Mouse (Mus musculus): ENCODE data around the gene Cep170. TPM values are rescaled to one million over a fixed set of nuclear protein-coding genes. Genes with fewer than 3 reads are reported as not detected.

Cep170 gene
- polyA plus RNA-seq, 1 experiment from 2014 or later: 6.5 TPM

DNA sequence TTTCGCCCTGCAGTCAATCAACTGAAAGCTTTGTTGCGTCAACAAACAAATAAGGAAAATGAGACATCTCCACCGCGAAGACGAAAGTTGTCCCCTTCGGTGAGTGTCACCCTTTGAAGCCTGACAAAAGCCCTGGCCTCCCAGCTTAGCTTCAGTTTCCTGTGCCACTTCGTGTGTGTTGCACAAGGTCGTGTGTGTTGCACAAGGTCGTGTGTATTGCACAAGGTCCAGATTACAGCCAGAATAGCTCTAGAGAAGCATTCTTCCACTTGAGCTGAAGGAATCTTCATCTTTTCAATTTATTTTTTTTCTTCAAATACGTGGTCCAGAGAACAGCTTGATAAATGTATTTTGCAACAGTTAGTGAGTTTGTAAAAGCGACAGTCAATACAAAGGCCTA lies 12.3 kb upstream of the Cep170 start:
- WGBS: 79% methylated on average over 11 of the region's 11 CpGs
- no peak for TF ChIP-seq CTCF (IDR thresholded peaks at IDR 0.05; ENCODE audit: low read depth)

DNA sequence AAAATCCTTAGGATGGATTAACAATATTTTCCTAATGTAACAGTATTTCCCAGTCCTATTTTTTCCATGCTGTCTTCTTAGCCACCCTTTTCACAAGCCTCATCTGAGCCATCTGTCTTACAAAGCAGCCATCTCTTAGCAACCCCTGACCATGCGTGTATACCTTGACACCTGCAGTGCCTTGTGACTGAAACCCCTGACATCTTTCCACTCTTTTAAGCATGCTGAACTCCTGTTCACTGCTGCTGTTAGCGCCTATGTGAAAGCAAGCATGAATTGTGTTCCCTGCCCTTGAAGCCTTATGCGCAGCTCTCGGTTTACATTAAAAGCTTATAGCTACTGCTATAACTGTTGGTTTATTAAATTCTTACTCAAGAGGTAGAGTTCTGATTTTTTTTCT lies 11.2 kb upstream of the Cep170 start:
- H3K9me3 ChIP-seq (ENCODE audit: control insufficient read depth): no peaks in the 10 kb centered on the region
- H3K27ac ChIP-seq (ENCODE audit: low read depth, low read length): no peak overlapping the region
- no peak for TF ChIP-seq CTCF (IDR thresholded peaks at IDR 0.05; ENCODE audit: low read depth)
- no peak for ATAC-seq
- no peaks in the 10 kb centered on the region for H3K4me1 ChIP-seq (replicated peaks; ENCODE audit: control insufficient read depth, insufficient read depth, low read length)
- no peak overlapping the region for H3K4me2 ChIP-seq (replicated peaks; ENCODE audit: low read depth)
- 96% methylated on average over 4 of the region's 4 CpGs for WGBS
- no peak overlapping the region for H3K9ac ChIP-seq (ENCODE audit: low read depth, low read length)
- no peaks in the 10 kb centered on the region for H3K27me3 ChIP-seq (replicated peaks; ENCODE audit: control insufficient read depth, insufficient read depth, low read length)
- no peak overlapping the region for H3K4me3 ChIP-seq (ENCODE audit: low read depth, low read length)
- no peaks in the 10 kb centered on the region; the same call in 1 of the 2 replicates for H3K36me3 ChIP-seq (ENCODE audit: control insufficient read depth, insufficient read depth)

More for the DNA sequence above, 12.3 kb upstream of the Cep170 start:
- H3K27ac ChIP-seq (ENCODE audit: low read depth, low read length): no peak overlapping the region
- H3K4me3 ChIP-seq (ENCODE audit: low read depth, low read length): no peak overlapping the region
- H3K4me1 ChIP-seq (replicated peaks; ENCODE audit: control insufficient read depth, insufficient read depth, low read length): no peaks in the 10 kb centered on the region
- H3K4me2 ChIP-seq (replicated peaks; ENCODE audit: low read depth): no peak overlapping the region
- H3K36me3 ChIP-seq (ENCODE audit: control insufficient read depth, insufficient read depth): no peaks in the 10 kb centered on the region; the same call in 1 of the 2 replicates
- ATAC-seq: no peak
- H3K27me3 ChIP-seq (replicated peaks; ENCODE audit: control insufficient read depth, insufficient read depth, low read length): no peaks in the 10 kb centered on the region
- no peak overlapping the region for H3K9ac ChIP-seq (ENCODE audit: low read depth, low read length)
- no peaks in the 10 kb centered on the region for H3K9me3 ChIP-seq (ENCODE audit: control insufficient read depth)

DNA sequence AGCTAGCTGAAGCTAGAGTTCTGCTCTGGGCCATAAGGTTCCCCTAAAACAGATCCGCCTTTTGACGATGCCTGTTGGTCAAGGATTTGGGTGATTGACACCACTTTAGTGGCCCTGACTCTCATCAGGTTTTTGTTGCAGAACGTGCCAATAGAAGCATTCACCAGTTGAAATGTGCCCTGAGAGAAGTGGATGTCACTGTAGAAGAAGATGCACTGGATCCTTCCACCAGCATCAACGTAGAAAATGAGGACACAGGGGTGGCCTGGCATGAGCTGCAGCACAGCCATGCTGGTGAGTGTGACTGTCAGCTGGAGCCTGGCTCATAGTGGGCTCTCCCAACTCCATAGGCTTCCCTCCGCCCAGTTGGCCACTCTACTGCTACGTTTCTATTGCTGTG lies 10.7 kb upstream of the Cep170 start:
- H3K27ac ChIP-seq (ENCODE audit: low read depth, low read length): no peak overlapping the region

DNA sequence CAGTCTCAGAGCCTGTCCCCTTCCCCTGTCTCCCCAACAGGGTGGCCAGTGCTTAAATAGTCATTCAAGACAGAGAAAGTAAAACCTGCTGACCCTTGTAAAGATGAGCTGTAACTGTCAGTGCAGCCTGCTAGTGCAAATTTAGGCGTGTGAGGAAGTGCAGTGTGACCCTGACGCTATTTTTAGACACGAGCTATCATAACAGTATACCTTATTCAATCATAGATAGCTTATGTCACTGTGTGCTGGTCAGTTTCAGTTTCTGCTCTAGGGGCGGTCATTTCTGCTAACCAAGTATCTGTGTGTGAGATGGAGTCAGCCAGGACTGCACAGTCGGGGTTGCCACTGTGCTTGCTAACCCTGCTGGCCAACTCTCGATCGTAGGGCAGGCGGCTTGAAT lies 10.0 kb upstream of the Cep170 start:
- Histone ChIP-seq H3K4me2 (replicated peaks; ENCODE audit: low read depth) (no peak overlapping the region), H3K4me3 (ENCODE audit: low read depth, low read length) (no peak overlapping the region), H3K36me3 (ENCODE audit: control insufficient read depth, insufficient read depth) (no peaks in the 10 kb centered on the region; the same call in 1 of the 2 replicates), H3K9ac (ENCODE audit: low read depth, low read length) (no peak overlapping the region), H3K4me1 (replicated peaks; ENCODE audit: control insufficient read depth, insufficient read depth, low read length) (no peaks in the 10 kb centered on the region), H3K9me3 (ENCODE audit: control insufficient read depth) (no peaks in the 10 kb centered on the region), H3K27ac (ENCODE audit: low read depth, low read length) (no peak overlapping the region), H3K27me3 (replicated peaks; ENCODE audit: control insufficient read depth, insufficient read depth, low read length) (no peaks in the 10 kb centered on the region)
- ATAC-seq: no peak
- TF ChIP-seq CTCF (IDR thresholded peaks at IDR 0.05; ENCODE audit: low read depth): no peak
- 52% methylated on average over 8 of the region's 8 CpGs for WGBS

More for the DNA sequence above, 10.7 kb upstream of the Cep170 start:
- Histone ChIP-seq H3K4me2 (replicated peaks; ENCODE audit: low read depth) (no peak overlapping the region), H3K4me1 (replicated peaks; ENCODE audit: control insufficient read depth, insufficient read depth, low read length) (no peaks in the 10 kb centered on the region), H3K36me3 (ENCODE audit: control insufficient read depth, insufficient read depth) (no peaks in the 10 kb centered on the region; the same call in 1 of the 2 replicates), H3K27me3 (replicated peaks; ENCODE audit: control insufficient read depth, insufficient read depth, low read length) (no peaks in the 10 kb centered on the region), H3K4me3 (ENCODE audit: low read depth, low read length) (no peak overlapping the region), H3K9ac (ENCODE audit: low read depth, low read length) (no peak overlapping the region), H3K9me3 (ENCODE audit: control insufficient read depth) (no peaks in the 10 kb centered on the region)
- no peak for TF ChIP-seq CTCF (IDR thresholded peaks at IDR 0.05; ENCODE audit: low read depth)
- 84% methylated on average over 6 of the region's 6 CpGs for WGBS
- ATAC-seq: no peak

DNA sequence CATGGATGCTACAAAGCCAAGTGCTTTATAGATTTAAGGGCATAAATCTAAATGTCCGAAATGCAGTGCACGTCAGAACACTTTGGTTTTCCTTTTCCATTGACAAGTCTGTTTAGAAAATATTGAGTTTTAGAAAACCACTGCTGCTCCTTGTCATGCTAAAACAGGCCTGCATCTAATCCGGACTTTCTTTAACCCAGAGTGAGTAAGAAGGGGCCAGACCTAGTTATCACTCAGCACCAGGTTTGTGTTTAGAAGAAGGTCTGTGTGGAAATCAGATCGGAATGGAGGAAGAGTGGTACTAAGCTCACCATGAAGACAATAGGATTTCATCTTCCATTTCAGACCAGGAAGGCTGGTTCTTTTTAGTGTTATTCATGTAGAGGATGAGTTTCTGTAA lies 9.1 kb upstream of the Cep170 start:
- 80% methylated on average over 4 of the region's 4 CpGs for WGBS
- no peak overlapping the region for H3K27ac ChIP-seq (ENCODE audit: low read depth, low read length)
- no peak overlapping the region for H3K4me2 ChIP-seq (replicated peaks; ENCODE audit: low read depth)
- no peak for ATAC-seq
- H3K27me3 ChIP-seq (replicated peaks; ENCODE audit: control insufficient read depth, insufficient read depth, low read length): no peaks in the 10 kb centered on the region
- TF ChIP-seq CTCF (IDR thresholded peaks at IDR 0.05; ENCODE audit: low read depth): no peak
- no peaks in the 10 kb centered on the region; the same call in 1 of the 2 replicates for H3K36me3 ChIP-seq (ENCODE audit: control insufficient read depth, insufficient read depth)
- H3K9ac ChIP-seq (ENCODE audit: low read depth, low read length): no peak overlapping the region
- H3K4me1 ChIP-seq (replicated peaks; ENCODE audit: control insufficient read depth, insufficient read depth, low read length): peaks cover 5% of the 10 kb centered on the region
- no peak overlapping the region for H3K4me3 ChIP-seq (ENCODE audit: low read depth, low read length)
- H3K9me3 ChIP-seq (ENCODE audit: control insufficient read depth): no peaks in the 10 kb centered on the region

DNA sequence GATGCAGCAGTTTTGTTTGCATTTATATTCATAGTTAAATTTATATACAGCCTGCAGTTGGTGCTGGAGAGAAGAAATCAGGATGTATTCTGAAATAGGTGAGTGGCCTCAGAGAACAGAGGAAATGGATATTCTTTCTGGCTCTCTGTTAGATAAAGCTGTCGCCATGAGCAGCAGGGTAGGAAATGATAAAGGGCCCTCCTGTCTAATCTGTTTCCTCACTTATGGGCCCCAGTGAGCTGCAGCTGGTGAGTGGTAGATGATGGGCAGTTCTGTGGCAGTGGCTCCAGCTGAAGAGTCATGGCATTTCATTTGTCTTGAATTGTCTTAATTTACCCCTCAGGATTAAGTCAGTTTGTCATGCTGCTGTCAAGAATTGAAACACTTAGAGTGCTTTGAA lies 8.1 kb upstream of the Cep170 start:
- Histone ChIP-seq H3K4me1 (replicated peaks; ENCODE audit: control insufficient read depth, insufficient read depth, low read length) (peaks cover 8% of the 10 kb centered on the region), H3K4me2 (replicated peaks; ENCODE audit: low read depth) (no peak overlapping the region), H3K27me3 (replicated peaks; ENCODE audit: control insufficient read depth, insufficient read depth, low read length) (no peaks in the 10 kb centered on the region), H3K36me3 (ENCODE audit: control insufficient read depth, insufficient read depth) (no peaks in the 10 kb centered on the region; the same call in 1 of the 2 replicates), H3K27ac (ENCODE audit: low read depth, low read length) (no peak overlapping the region), H3K9me3 (ENCODE audit: control insufficient read depth) (no peaks in the 10 kb centered on the region), H3K4me3 (ENCODE audit: low read depth, low read length) (no peak overlapping the region), H3K9ac (ENCODE audit: low read depth, low read length) (no peak overlapping the region)
- ATAC-seq: no peak
- no peak for TF ChIP-seq CTCF (IDR thresholded peaks at IDR 0.05; ENCODE audit: low read depth)
- WGBS: 8% methylated on average over 1 of the region's 1 CpGs

DNA sequence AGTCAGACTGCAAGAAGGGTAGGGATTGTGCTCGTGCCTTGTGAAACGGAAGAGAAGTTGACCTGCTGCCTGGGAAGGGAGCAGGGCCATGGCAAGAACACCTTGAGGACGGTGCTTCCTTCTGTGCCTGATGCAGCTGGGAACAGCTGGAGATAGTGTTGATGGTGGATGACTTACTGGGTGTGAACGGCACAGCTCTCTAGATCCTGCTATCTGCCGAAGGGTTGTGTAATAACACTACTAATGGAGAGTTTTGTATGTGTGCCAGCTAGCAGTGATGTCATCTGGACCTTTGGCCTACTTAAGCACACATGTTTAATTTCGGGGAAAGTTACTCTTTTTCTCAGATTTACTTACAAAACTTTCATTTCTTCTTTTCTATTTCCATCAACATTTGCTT lies 4.9 kb upstream of the Cep170 start:
- H3K9ac ChIP-seq (ENCODE audit: low read depth, low read length): no peak overlapping the region

More for the DNA sequence above, 4.9 kb upstream of the Cep170 start:
- 21% methylated on average over 6 of the region's 6 CpGs for WGBS
- H3K9me3 ChIP-seq (ENCODE audit: control insufficient read depth): no peaks in the 10 kb centered on the region
- ATAC-seq: peak; percentile 31
- H3K36me3 ChIP-seq (ENCODE audit: control insufficient read depth, insufficient read depth): no peaks in the 10 kb centered on the region
- H3K27ac ChIP-seq (ENCODE audit: low read depth, low read length): 0 out of 2 replicates have a peak overlapping the region, but pooled peaks have one; percentile 2
- H3K4me3 ChIP-seq (ENCODE audit: low read depth, low read length): no peak overlapping the region
- no peak for TF ChIP-seq CTCF (IDR thresholded peaks at IDR 0.05; ENCODE audit: low read depth)
- H3K4me1 ChIP-seq (replicated peaks; ENCODE audit: control insufficient read depth, insufficient read depth, low read length): peaks cover 8% of the 10 kb centered on the region
- no peaks in the 10 kb centered on the region for H3K27me3 ChIP-seq (replicated peaks; ENCODE audit: control insufficient read depth, insufficient read depth, low read length)
- peak overlapping the region; percentile 21 for H3K4me2 ChIP-seq (replicated peaks; ENCODE audit: low read depth)
